Mouse (Mus musculus) cerebellum, adult 2 months (tissue): ENCODE measurements around the gene Zbtb9.

Experiments used
- CTCF ChIP-seq: fragments of 200-500 bp; IDR thresholded peaks from 2 replicates; pipeline ENCODE4 v1.5.1; 2011; ENCODE audit warnings: low read depth, mild to moderate bottlenecking, control low read depth, low read length, moderate library complexity, borderline replicate concordance; ENCODE audit not compliant: insufficient read depth
- POLR2A ChIP-seq: fragments of 200-500 bp; IDR thresholded peaks from 2 replicates; pipeline ENCODE4 v1.6.1; 2011; ENCODE audit warnings: low read length, control low read depth, borderline replicate concordance; ENCODE audit not compliant: insufficient read depth

DNA sequence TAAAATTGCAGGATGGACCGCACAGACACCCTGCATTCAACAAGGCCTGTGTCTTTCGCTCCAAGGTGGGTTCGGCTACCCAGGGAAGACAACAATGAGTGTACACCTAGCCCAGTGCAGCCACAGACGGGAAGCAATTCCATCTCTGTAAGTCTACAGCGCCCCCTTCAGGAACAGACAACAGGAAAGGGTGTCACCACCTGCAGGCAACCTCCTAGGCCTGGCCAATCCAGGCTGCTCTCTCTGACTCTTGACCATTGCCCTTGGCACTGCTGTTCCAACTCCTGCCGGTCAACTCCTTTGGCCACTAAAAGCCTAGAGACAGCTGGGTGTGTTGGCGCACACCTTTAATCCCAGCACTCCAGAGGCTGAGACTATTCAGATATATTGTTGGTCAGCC, 28.2 kb downstream of the Zbtb9 start:
- TF ChIP-seq CTCF = no peak
- TF ChIP-seq POLR2A = no peak
